Mouse (Mus musculus): Measurements from ENCODE around the gene Amz1. TPM values are rescaled to one million over a fixed set of nuclear protein-coding genes. Genes with fewer than 3 reads are reported as not detected.

The Amz1 gene
- 0.56 and 0.61 TPM in 2 replicates for polyA plus RNA-seq (2015; fragmentation: Nextera tagmentation; extraction: Ambion mirVana)

DNA sequence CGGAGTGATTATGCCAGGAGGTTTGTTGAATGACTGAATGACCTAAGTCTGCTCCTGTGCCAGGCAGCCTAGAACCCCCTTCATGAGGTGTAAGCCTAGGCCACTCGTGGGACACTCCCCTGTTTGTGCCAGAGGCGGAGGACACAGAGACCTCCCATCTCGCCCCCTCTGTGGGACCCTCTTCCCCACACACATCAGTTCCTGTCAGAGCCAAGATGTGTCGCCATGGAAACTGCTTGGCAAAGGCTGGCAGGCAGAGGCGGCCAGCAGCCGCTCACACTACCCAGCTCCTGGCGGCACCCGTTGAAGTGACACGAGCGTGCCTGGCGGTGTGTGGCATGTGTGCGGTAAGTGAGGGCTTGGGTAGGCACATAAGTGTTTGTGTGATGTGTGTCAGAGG is at the start of gene Amz1:
Gene Amz1, plus strand, starts transcription at position 306 of the 400 bp plus-strand sequence.

DNA sequence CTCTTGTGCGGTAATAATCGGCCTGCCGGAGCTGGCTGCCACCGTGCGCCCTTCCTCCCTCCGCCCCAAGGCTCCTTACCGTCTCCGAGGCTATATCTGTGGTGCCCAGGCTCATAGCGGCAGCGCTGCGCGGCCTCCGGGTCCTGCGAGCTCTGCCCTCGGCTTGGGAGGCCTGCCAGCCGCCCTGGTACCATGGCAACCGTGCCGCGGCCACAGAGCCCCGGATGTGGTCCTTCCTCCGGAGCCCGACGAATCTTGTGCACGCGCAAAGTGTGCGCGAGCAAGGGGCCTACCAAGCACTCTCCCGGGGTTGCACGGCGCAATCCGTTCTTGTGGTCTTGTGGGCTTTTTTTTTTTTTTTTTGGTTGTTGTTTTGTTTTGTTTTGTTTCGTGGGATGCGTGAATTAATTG is 21.8 kb upstream of the Amz1 start, which contains the start of gene Iqce:
Gene Iqce, minus strand, starts transcription at position 276 of the 411 bp plus-strand sequence.

GRCm38 (mm10) chr5:140704378-140705251 is 19.3 kb upstream of the Amz1 start, which contains the start of gene Brat1:
Gene Brat1 (plus strand): TSS chr5:140705011.

Other genes with a start within 250 kb of the Amz1 start
- gene Chst12, start 218.6 kb upstream of the Amz1 start, polyA plus RNA-seq (2015; fragmentation: Nextera tagmentation; extraction: Ambion mirVana) = 88.0 and 102 TPM in 2 replicates
- gene Grifin, start 159.1 kb upstream of the Amz1 start, polyA plus RNA-seq (2015; fragmentation: Nextera tagmentation; extraction: Ambion mirVana) = not detected in 2 replicates
- 12.0 and 13.2 TPM in 2 replicates for gene Lfng, start 116.8 kb upstream of the Amz1 start, polyA plus RNA-seq (2015; fragmentation: Nextera tagmentation; extraction: Ambion mirVana)
- gene Ttyh3, start 75.1 kb upstream of the Amz1 start, polyA plus RNA-seq (2015; fragmentation: Nextera tagmentation; extraction: Ambion mirVana) = 9.3 and 10.2 TPM in 2 replicates
- gene Iqce, start 21.7 kb upstream of the Amz1 start, polyA plus RNA-seq (2015; fragmentation: Nextera tagmentation; extraction: Ambion mirVana) = 8.2 and 8.8 TPM in 2 replicates
- gene Brat1, start 19.1 kb upstream of the Amz1 start, polyA plus RNA-seq (2015; fragmentation: Nextera tagmentation; extraction: Ambion mirVana) = 10.0 and 12.9 TPM in 2 replicates
- 19.0 and 24.4 TPM in 2 replicates for gene Gna12, start 106.3 kb downstream of the Amz1 start, polyA plus RNA-seq (2015; fragmentation: Nextera tagmentation; extraction: Ambion mirVana)